In the genomic region with DNA sequence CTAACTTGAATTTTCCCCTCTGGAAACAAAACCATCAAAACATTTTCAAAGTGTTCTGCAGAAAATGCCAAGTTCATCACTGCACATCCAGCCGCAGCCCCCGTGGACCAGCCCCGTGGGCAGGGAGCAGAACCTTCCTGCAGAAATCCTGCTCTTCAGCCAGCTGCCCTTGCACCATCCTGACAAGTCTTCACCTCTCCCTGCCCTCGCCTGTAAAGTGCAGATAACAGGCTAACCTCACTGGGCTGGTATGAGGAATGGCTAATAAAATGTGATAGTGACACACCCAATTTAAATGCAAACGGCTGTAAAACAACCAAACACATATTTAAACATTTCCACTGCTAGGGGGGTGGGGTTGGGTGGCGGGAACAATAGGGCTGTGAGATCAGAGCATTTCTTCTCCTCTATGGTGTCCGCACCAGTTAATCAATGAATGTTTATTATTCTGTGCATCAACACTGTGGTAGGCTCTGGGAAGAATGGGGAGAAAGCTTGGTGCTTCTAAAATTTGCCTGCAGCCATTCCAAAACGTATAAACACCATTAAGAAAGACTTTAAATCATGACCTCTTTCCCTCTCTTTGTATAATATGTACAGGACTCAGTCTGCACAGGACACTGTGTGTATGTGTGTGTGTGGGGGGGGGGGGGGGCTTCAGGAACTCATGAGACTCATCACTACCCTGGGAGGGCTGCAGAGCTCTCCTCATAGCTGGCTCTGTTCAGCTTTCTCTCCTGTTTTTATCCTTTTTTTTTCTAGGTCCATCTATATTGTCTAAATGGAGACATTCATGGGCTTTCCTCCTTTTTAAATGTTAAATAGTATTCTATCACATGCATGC, we compare ENCODE assay signal across 8 mouse cellular contexts.
DNase-seq lines count a peak whose midpoint lies in the region; ATAC-seq and TF ChIP-seq lines count a peak whose summit lies in the region.

No protein-coding gene starts in this region.

- no peak overlapping the region for H3K4me3 ChIP-seq in lung, embryonic 16.5 days (ENCODE audit: low read length)
- no peak overlapping the region for H3K4me3 ChIP-seq in bone marrow, adult 2 months (replicated peaks; ENCODE audit: control insufficient read depth, low read depth, low read length)
- H3K4me3 ChIP-seq in intestine, embryonic 16.5 days (ENCODE audit: low read length) = no peak overlapping the region
- no peak overlapping the region for H3K4me3 ChIP-seq in small intestine, adult 2 months (ENCODE audit: low read depth, low read length)

- H3K9ac ChIP-seq in lung, embryonic 16.5 days (ENCODE audit: low read length) = no peak overlapping the region
- no peak overlapping the region for H3K9ac ChIP-seq in intestine, embryonic 16.5 days (ENCODE audit: low read depth, low read length)

- no peaks in the 10 kb centered on the region for H3K36me3 ChIP-seq in lung, embryonic 16.5 days (ENCODE audit: control insufficient read depth, insufficient read depth, low read length)
- H3K36me3 ChIP-seq in intestine, embryonic 16.5 days (ENCODE audit: control insufficient read depth, insufficient read depth, low read length) = no peaks in the 10 kb centered on the region
- no peaks in the 10 kb centered on the region for H3K36me3 ChIP-seq in small intestine, adult 2 months (ENCODE audit: control insufficient read depth, insufficient read depth, low read length)

- peaks cover 10% of the 10 kb centered on the region for H3K4me1 ChIP-seq in lung, embryonic 16.5 days (replicated peaks; ENCODE audit: control insufficient read depth, insufficient read depth, low read length)
- peaks cover 4% of the 10 kb centered on the region; the same call in 1 of the 2 replicates for H3K4me1 ChIP-seq in bone marrow, adult 2 months (ENCODE audit: control insufficient read depth, insufficient read depth, low read length)
- peaks cover 10% of the 10 kb centered on the region for H3K4me1 ChIP-seq in intestine, embryonic 16.5 days (ENCODE audit: control insufficient read depth, insufficient read depth, low read length)
- H3K4me1 ChIP-seq in small intestine, adult 2 months (ENCODE audit: control insufficient read depth, insufficient read depth, insufficient read length, low read length) = no peaks in the 10 kb centered on the region; the same call in 1 of the 2 replicates

- 20% methylated on average over 8 of the region's 8 CpGs for WGBS in lung, embryonic 16.5 days
- 64% methylated on average over 8 of the region's 8 CpGs for WGBS in bone marrow, adult 2 months
- WGBS in intestine, embryonic 16.5 days = 13% methylated on average over 8 of the region's 8 CpGs
- 23% methylated on average over 8 of the region's 8 CpGs for WGBS in small intestine, adult 2 months

- no peaks in the 10 kb centered on the region for H3K9me3 ChIP-seq in lung, embryonic 16.5 days (ENCODE audit: control insufficient read depth, low read length)
- H3K9me3 ChIP-seq in intestine, embryonic 16.5 days (ENCODE audit: control insufficient read depth, low read length) = no peaks in the 10 kb centered on the region

- H3K4me2 ChIP-seq in lung, embryonic 16.5 days (ENCODE audit: low read depth, low read length) = no peak overlapping the region
- H3K4me2 ChIP-seq in intestine, embryonic 16.5 days (ENCODE audit: low read depth, low read length) = peak overlapping the region; percentile 23; the same call in 1 of the 2 replicates

- no peak for TF ChIP-seq CTCF in bone marrow, adult 2 months (IDR thresholded peaks at IDR 0.05; ENCODE audit: control insufficient read depth, insufficient read depth, low read length)
- no peak for TF ChIP-seq CTCF in small intestine, adult 2 months (IDR thresholded peaks at IDR 0.05; ENCODE audit: extremely low read depth, insufficient read length, insufficient replicate concordance, low read depth, low read length)

- H3K27me3 ChIP-seq in lung, embryonic 16.5 days (ENCODE audit: control insufficient read depth, insufficient read depth, low read depth, low read length) = no peaks in the 10 kb centered on the region
- H3K27me3 ChIP-seq in intestine, embryonic 16.5 days (replicated peaks; ENCODE audit: control insufficient read depth, insufficient read depth, low read length) = no peaks in the 10 kb centered on the region
- H3K27me3 ChIP-seq in small intestine, adult 2 months (ENCODE audit: control insufficient read depth, insufficient read depth, low read length) = no peaks in the 10 kb centered on the region

- no peak for DNase-seq in lung, postnatal 10 days
- no peak for DNase-seq in layer of hippocampus, adult 9-11 months
- DNase-seq in cerebellum, postnatal 36 days = no peak
- DNase-seq in adrenal gland, adult 18-20 months (ENCODE audit: low spot score in 2 of 2) = no peak

- peak overlapping the region; percentile 50 for H3K27ac ChIP-seq in lung, embryonic 16.5 days (ENCODE audit: low read length)
- H3K27ac ChIP-seq in bone marrow, adult 2 months (ENCODE audit: control insufficient read depth, insufficient read depth, low read depth, low read length, poor library complexity) = peak overlapping the region; percentile 40
- peak overlapping the region; percentile 53 for H3K27ac ChIP-seq in intestine, embryonic 16.5 days (ENCODE audit: low read length)
- H3K27ac ChIP-seq in small intestine, adult 2 months (ENCODE audit: insufficient read depth, low read depth, low read length) = peak overlapping the region; percentile 36

- TF ChIP-seq POLR2A in bone marrow, adult 2 months (IDR thresholded peaks at IDR 0.05; ENCODE audit: borderline replicate concordance, control insufficient read depth, low read depth, low read length) = no peak
- no peak for TF ChIP-seq POLR2A in small intestine, adult 2 months (IDR thresholded peaks at IDR 0.05; ENCODE audit: low read depth, low read length)

- ATAC-seq in lung, embryonic 16.5 days (ENCODE audit: low read depth) = peak; percentile 65
- ATAC-seq in intestine, embryonic 16.5 days = peak; percentile 93
